Mouse (Mus musculus) adrenal gland, postnatal 14 days (tissue): Measurements from ENCODE around the gene Ric3. TPM values are rescaled to one million over a fixed set of nuclear protein-coding genes. Genes with fewer than 3 reads are reported as not detected.
A peak's percentile ranks its signal among the peaks of the same experiment; 100 is the strongest.

ENCODE experiments used
- DNase-seq: peaks from one replicate; pipeline ENCODE4 v3.0.0; 2021; ENCODE audit warnings: mixed read lengths
- total RNA-seq: library from RNA; stranded (reverse); gene quantifications from 2 replicates; pipeline ENCODE4 v1.2.3, GENCODE M21; 2021

Ric3 gene
- total RNA-seq, 1 experiment from 2014 or later = 20.2 TPM

- peak; percentile 43 for DNase-seq
These were observed 82.7 kb downstream of the Ric3 start for GRCm38 (mm10) chr7:109000315-109000954.

DNA sequence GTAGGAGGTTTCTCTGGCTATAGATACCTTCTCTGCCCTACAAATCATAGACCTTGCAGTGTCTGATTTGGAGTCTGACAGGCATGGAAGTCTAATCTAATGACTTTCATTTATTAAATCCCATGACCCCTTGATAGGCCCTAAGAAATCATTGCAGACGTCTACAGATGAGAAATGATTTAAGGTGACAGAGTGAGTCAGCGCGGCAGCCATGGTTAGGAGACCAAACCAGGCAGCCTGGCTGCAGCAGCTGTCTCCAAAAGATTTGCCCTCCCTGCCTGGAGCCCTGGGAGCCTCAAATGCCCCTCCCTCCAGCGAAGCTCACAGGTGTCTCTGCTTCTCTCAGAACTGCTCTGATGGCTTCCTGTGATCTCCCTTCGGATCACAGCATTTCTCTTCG is 87.0 kb downstream of the Ric3 start:
- peak; percentile 37 for DNase-seq

DNA sequence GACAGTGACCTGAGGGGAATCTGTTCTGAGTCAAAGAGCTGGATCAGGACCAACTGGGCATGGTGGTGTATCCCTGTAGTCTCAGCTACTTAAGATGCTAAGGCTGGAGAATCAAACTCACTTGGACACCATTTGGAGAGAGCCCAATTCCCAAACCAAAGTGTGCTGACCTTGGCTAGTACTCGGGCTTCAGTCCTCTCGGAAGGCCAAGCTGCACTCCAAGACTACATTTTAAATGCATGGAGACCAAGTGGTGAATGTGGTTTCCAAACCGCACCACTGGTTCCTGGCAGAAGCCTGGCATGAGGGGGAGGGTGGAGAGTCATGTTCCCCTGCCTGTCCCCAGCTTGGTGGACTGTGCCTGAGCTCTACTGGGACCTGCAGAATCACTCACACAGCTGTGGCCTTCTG is 89.2 kb downstream of the Ric3 start:
- DNase-seq = peak; percentile 51

GRCm38 (mm10) chr7:108993230-108993629 is 89.9 kb downstream of the Ric3 start:
- peak; percentile 73 for DNase-seq

DNA sequence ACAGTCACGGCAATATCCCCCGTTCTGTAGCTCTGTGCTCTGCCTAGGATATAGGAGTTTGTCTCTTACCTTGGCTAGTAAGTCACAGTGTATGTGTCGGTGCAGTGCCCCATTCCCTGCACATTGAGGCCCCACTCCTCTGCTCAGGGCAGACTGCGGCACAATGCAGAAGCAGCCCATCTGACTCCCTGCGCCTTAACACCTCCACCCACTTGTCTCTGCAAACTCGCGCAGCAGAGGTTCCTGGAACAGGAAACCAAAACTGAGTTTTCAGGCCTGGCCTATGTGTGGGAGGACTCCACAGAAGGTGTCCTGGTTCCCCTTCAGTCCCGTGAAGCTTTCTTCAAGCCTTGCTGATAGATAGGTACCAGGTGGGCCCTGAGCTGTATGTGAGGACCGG is 91.9 kb downstream of the Ric3 start:
- no peak for DNase-seq

DNA sequence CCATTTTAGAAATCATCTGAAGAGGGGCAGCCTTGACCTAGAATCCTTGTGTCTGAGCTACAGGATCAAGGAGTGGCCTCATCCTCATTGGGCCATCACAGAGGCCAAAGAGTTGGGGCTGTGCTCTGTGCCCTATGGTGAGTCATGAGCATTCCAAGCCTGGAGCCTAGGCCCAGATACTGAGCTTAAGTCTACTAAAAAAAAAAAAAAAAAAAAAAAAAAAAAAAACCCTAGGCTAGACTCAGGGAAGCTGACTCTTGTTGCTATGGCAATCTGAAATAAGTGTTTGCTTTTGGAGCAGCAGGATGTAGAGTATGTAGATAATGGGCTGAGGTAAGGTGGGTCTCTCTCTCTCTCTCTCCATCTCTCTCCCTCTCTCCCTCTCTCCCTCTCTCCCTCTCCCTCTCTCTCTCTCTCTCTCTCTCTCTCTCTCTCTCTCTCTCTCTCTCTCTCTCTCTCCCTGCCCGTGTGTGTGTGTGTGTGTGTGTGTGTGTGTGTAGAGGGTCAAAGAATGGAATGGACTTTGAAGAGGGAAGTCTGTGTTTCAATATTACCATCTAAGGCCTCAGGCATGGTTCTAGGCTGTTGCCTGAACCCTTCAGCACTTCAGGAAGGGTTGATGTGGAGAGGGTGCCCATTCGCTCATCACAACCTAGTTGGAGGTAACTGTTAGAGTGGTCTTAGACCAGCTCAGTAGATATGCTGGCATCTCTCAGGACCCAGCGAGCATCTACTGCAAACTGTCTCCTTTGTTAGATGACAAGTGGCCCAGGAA is 97.0 kb downstream of the Ric3 start:
- DNase-seq = no peak

Other genes with a start within 250 kb of the Ric3 start
- gene Olfr516, start 232.8 kb downstream of the Ric3 start, total RNA-seq = not detected in 2 replicates
- gene Olfr517, start 211.0 kb downstream of the Ric3 start, total RNA-seq = not detected in 2 replicates
- gene Olfr518, start 198.3 kb downstream of the Ric3 start, total RNA-seq = not detected in 2 replicates
- not detected in 2 replicates for gene Olfr519, start 188.9 kb downstream of the Ric3 start, total RNA-seq
- 0.41 TPM in 2 replicates for gene Nlrp10, start 153.2 kb downstream of the Ric3 start, total RNA-seq
- gene Eif3f, start 148.9 kb downstream of the Ric3 start, total RNA-seq = 138 and 156 TPM in 2 replicates
- gene Tub, start 133.0 kb downstream of the Ric3 start, total RNA-seq = 26.7 and 33.3 TPM in 2 replicates
- gene Lmo1, start 91.9 kb upstream of the Ric3 start, total RNA-seq = 7.4 and 10.2 TPM in 2 replicates